In the genomic region with DNA sequence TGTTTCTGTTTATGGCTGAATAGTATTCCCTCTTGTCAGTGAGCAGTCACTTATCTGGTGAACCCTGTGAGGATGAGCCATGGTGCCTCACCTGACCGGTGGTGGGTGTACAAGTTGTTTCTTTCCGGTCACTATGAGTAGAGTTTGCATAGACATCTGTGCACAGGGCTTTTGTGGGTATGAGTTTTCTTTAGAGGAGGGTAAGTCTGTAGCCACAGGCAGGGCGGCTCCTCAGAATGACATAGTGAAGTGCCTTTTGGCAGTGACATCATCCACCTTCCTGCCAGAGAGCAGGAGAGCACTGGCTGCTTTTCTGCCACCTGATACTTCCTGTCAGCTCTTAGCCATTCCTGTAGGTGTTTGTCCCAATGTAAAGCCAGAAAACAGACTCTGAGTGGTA, we compare ENCODE assay signal across 1 mouse cellular context.
TF ChIP-seq lines count a peak whose summit lies in the region.

No protein-coding gene starts in this region.

TF ChIP-seq in CH12.LX, 34 proteins besides CTCF, POLR2A, EP300 and RAD21 (continued from another document):
- TF ChIP-seq UBTF (IDR thresholded peaks at IDR 0.05; ENCODE audit: low read depth, low read length) = no peak
